Mouse (Mus musculus) kidney, embryonic 15.5 days (tissue): ENCODE data around the gene Osbpl3. TPM values are rescaled to one million over a fixed set of nuclear protein-coding genes. Genes with fewer than 3 reads are reported as not detected.

ENCODE experiments used
- ATAC-seq: fragments of 200-750 bp; cut with Nextera tagmentation; replicated peaks from 2 replicates; pipeline ENCODE4 v1.8.0; 2017; ENCODE audit warnings: moderate TSS enrichment; ENCODE audit not compliant: low FRiP score
- H3K27ac ChIP-seq: fragments of 300-500 bp; sonication (generic); 2 replicates; pipeline ENCODE4 v1.5.1; 2015; ENCODE audit warnings: mild to moderate bottlenecking, inconsistent platforms
- H3K27me3 ChIP-seq: fragments of 300-500 bp; sonication (generic); 2 replicates; pipeline ENCODE4 v1.6.1; 2015; ENCODE audit warnings: inconsistent platforms
- H3K36me3 ChIP-seq: fragments of 300-500 bp; sonication (generic); 2 replicates; pipeline ENCODE4 v1.6.1; 2015; ENCODE audit warnings: inconsistent platforms
- H3K4me1 ChIP-seq: fragments of 300-500 bp; sonication (generic); 2 replicates; pipeline ENCODE4 v1.6.1; 2015; ENCODE audit warnings: inconsistent platforms
- H3K4me2 ChIP-seq: fragments of 300-500 bp; sonication (generic); 2 replicates; pipeline ENCODE4 v1.6.1; 2015; ENCODE audit warnings: moderate library complexity, mild to moderate bottlenecking, inconsistent platforms
- H3K4me3 ChIP-seq: fragments of 300-500 bp; sonication (generic); replicated peaks from 2 replicates; pipeline ENCODE4 v1.5.1; 2015; ENCODE audit warnings: mild to moderate bottlenecking, inconsistent platforms
- H3K9ac ChIP-seq: fragments of 300-500 bp; sonication (generic); 2 replicates; pipeline ENCODE4 v1.6.1; 2015; ENCODE audit warnings: mild to moderate bottlenecking, inconsistent platforms
- H3K9me3 ChIP-seq: fragments of 300-500 bp; sonication (generic); replicated peaks from 2 replicates; pipeline ENCODE4 v1.6.1; 2016; ENCODE audit warnings: inconsistent platforms
- WGBS: fragments of 180-500 bp; shearing (Covaris S2); methylation state at CpG from one replicate; pipeline ENCODE4 v1.1.7; 2015; ENCODE audit warnings: mixed read lengths; 5-methylcytosine and 5-hydroxymethylcytosine counted together
- polyA plus RNA-seq: library from polyadenylated mRNA; unstranded; fragments of >200 nt; fragmentation: Nextera tagmentation; extraction: Ambion mirVana; gene quantifications from 2 replicates; pipeline ENCODE4 v1.2.1, GENCODE M21; 2015

Osbpl3 gene
- polyA plus RNA-seq, 1 experiment from 2014 or later = 15.7 TPM

- no peak overlapping the region for H3K9ac ChIP-seq
- peak overlapping the region; percentile 85 for H3K27ac ChIP-seq
- peaks cover 43% of the 10 kb centered on the region for H3K4me1 ChIP-seq
- H3K4me3 ChIP-seq = no peak overlapping the region
- no peak overlapping the region for H3K4me2 ChIP-seq
- no peaks in the 10 kb centered on the region for H3K9me3 ChIP-seq
- ATAC-seq = peak; percentile 58; the same call in 1 of the 2 replicates
- H3K36me3 ChIP-seq = no peaks in the 10 kb centered on the region
- H3K27me3 ChIP-seq = no peaks in the 10 kb centered on the region
- WGBS = 77% methylated on average over 6 of the region's 6 CpGs
Observed at GRCm38 (mm10) chr6:50398324-50398723, 57.7 kb downstream of the Osbpl3 start.

- Histone ChIP-seq H3K27ac (no peak overlapping the region), H3K9me3 (no peaks in the 10 kb centered on the region), H3K4me2 (no peak overlapping the region), H3K36me3 (no peaks in the 10 kb centered on the region), H3K27me3 (no peaks in the 10 kb centered on the region), H3K4me3 (no peak overlapping the region), H3K9ac (no peak overlapping the region), H3K4me1 (peaks cover 43% of the 10 kb centered on the region)
- no peak for ATAC-seq
- 41% methylated on average over 5 of the region's 5 CpGs for WGBS
Observed at GRCm38 (mm10) chr6:50397116-50397515, 58.9 kb downstream of the Osbpl3 start.

- no peak overlapping the region for H3K9ac ChIP-seq
- H3K4me3 ChIP-seq = no peak overlapping the region
- no peak overlapping the region for H3K27ac ChIP-seq
- peaks cover 36% of the 10 kb centered on the region for H3K4me1 ChIP-seq
- H3K27me3 ChIP-seq = no peaks in the 10 kb centered on the region
- no peaks in the 10 kb centered on the region for H3K9me3 ChIP-seq
- 69% methylated on average over 7 of the region's 7 CpGs for WGBS
- ATAC-seq = no peak
- H3K36me3 ChIP-seq = no peaks in the 10 kb centered on the region
- H3K4me2 ChIP-seq = no peak overlapping the region
Observed at GRCm38 (mm10) chr6:50395641-50396312, 60.2 kb downstream of the Osbpl3 start.

GRCm38 (mm10) chr6:50394432-50394831, 61.6 kb downstream of the Osbpl3 start:
- Histone ChIP-seq H3K9ac (no peak overlapping the region), H3K4me3 (no peak overlapping the region), H3K36me3 (no peaks in the 10 kb centered on the region), H3K4me1 (peaks cover 26% of the 10 kb centered on the region), H3K27ac (no peak overlapping the region), H3K9me3 (no peaks in the 10 kb centered on the region), H3K4me2 (no peak overlapping the region), H3K27me3 (no peaks in the 10 kb centered on the region)
- WGBS = 78% methylated on average over 3 of the region's 3 CpGs
- no peak for ATAC-seq

GRCm38 (mm10) chr6:50393960-50394359, 62.0 kb downstream of the Osbpl3 start:
- ATAC-seq = no peak
- Histone ChIP-seq H3K4me3 (no peak overlapping the region), H3K9ac (no peak overlapping the region), H3K36me3 (no peaks in the 10 kb centered on the region), H3K4me2 (no peak overlapping the region), H3K9me3 (no peaks in the 10 kb centered on the region), H3K27ac (no peak overlapping the region), H3K27me3 (no peaks in the 10 kb centered on the region), H3K4me1 (peaks cover 24% of the 10 kb centered on the region)
- 64% methylated on average over 8 of the region's 8 CpGs for WGBS

- Histone ChIP-seq H3K4me1 (peaks cover 6% of the 10 kb centered on the region), H3K9ac (no peak overlapping the region), H3K27me3 (no peaks in the 10 kb centered on the region), H3K36me3 (no peaks in the 10 kb centered on the region), H3K4me3 (no peak overlapping the region), H3K9me3 (no peaks in the 10 kb centered on the region), H3K27ac (no peak overlapping the region), H3K4me2 (no peak overlapping the region)
- no peak for ATAC-seq
- 92% methylated on average over 3 of the region's 3 CpGs for WGBS
Observed at GRCm38 (mm10) chr6:50391951-50392350, 64.0 kb downstream of the Osbpl3 start.

- no peak overlapping the region for H3K27ac ChIP-seq
- no peaks in the 10 kb centered on the region for H3K36me3 ChIP-seq
- H3K9ac ChIP-seq = no peak overlapping the region
- ATAC-seq = no peak
- no peak overlapping the region for H3K4me3 ChIP-seq
- WGBS = 70% methylated on average over 5 of the region's 5 CpGs
- H3K9me3 ChIP-seq = no peaks in the 10 kb centered on the region
- peaks cover 9% of the 10 kb centered on the region for H3K4me1 ChIP-seq
- H3K4me2 ChIP-seq = no peak overlapping the region
- no peaks in the 10 kb centered on the region for H3K27me3 ChIP-seq
Observed at GRCm38 (mm10) chr6:50390313-50390712, 65.7 kb downstream of the Osbpl3 start.

GRCm38 (mm10) chr6:50387629-50388028, 68.4 kb downstream of the Osbpl3 start:
- Histone ChIP-seq H3K27me3 (no peaks in the 10 kb centered on the region), H3K4me1 (peaks cover 23% of the 10 kb centered on the region), H3K4me2 (no peak overlapping the region), H3K36me3 (no peaks in the 10 kb centered on the region), H3K9me3 (no peaks in the 10 kb centered on the region), H3K4me3 (no peak overlapping the region), H3K27ac (no peak overlapping the region), H3K9ac (no peak overlapping the region)
- no peak for ATAC-seq
- WGBS = 65% methylated on average over 5 of the region's 5 CpGs

- peak overlapping the region; percentile 79 for H3K27ac ChIP-seq
- 54% methylated on average over 4 of the region's 4 CpGs for WGBS
Observed at GRCm38 (mm10) chr6:50386497-50386896, 69.5 kb downstream of the Osbpl3 start.

GRCm38 (mm10) chr6:50385451-50386013, 70.5 kb downstream of the Osbpl3 start:
- H3K4me2 ChIP-seq = no peak overlapping the region
- H3K27me3 ChIP-seq = no peaks in the 10 kb centered on the region
- peaks cover 42% of the 10 kb centered on the region for H3K4me1 ChIP-seq
- no peak overlapping the region for H3K4me3 ChIP-seq
- peak; percentile 78 for ATAC-seq
- peak overlapping the region; percentile 79 for H3K27ac ChIP-seq
- H3K9me3 ChIP-seq = no peaks in the 10 kb centered on the region
- 37% methylated on average over 8 of the region's 8 CpGs for WGBS
- H3K36me3 ChIP-seq = no peaks in the 10 kb centered on the region
- no peak overlapping the region for H3K9ac ChIP-seq

More at GRCm38 (mm10) chr6:50386497-50386896, 69.5 kb downstream of the Osbpl3 start:
- H3K4me1 ChIP-seq = peaks cover 34% of the 10 kb centered on the region
- no peak overlapping the region for H3K4me3 ChIP-seq
- no peaks in the 10 kb centered on the region for H3K36me3 ChIP-seq
- no peaks in the 10 kb centered on the region for H3K27me3 ChIP-seq
- ATAC-seq = no peak
- no peak overlapping the region for H3K9ac ChIP-seq
- no peaks in the 10 kb centered on the region for H3K9me3 ChIP-seq
- no peak overlapping the region for H3K4me2 ChIP-seq

- H3K36me3 ChIP-seq = no peaks in the 10 kb centered on the region
- peak overlapping the region; percentile 66; the same call in 1 of the 2 replicates for H3K27ac ChIP-seq
- no peaks in the 10 kb centered on the region for H3K9me3 ChIP-seq
- no peak overlapping the region for H3K9ac ChIP-seq
- no peaks in the 10 kb centered on the region for H3K27me3 ChIP-seq
- 74% methylated on average over 7 of the region's 7 CpGs for WGBS
- H3K4me1 ChIP-seq = peaks cover 54% of the 10 kb centered on the region
- H3K4me3 ChIP-seq = no peak overlapping the region
- no peak overlapping the region for H3K4me2 ChIP-seq
- no peak for ATAC-seq
Observed at GRCm38 (mm10) chr6:50382711-50383110, 73.3 kb downstream of the Osbpl3 start.

- no peak for ATAC-seq
- Histone ChIP-seq H3K36me3 (no peaks in the 10 kb centered on the region), H3K27ac (peak overlapping the region; percentile 66), H3K4me2 (peak overlapping the region; percentile 49), H3K4me1 (peaks cover 54% of the 10 kb centered on the region), H3K27me3 (no peaks in the 10 kb centered on the region), H3K9ac (no peak overlapping the region), H3K9me3 (no peaks in the 10 kb centered on the region), H3K4me3 (peak overlapping the region; percentile 22; the same call in 1 of the 2 replicates)
- 30% methylated on average over 8 of the region's 8 CpGs for WGBS
Observed at GRCm38 (mm10) chr6:50382196-50382595, 73.8 kb downstream of the Osbpl3 start.
